Mouse (Mus musculus) testis, adult 2 months (tissue): Measurements from ENCODE around the gene Heg1.

Experiments
- CTCF ChIP-seq: fragments of 200-500 bp; IDR thresholded peaks from 2 replicates; pipeline ENCODE4 v1.5.1; 2012; ENCODE audit warnings: low read depth, mild to moderate bottlenecking, inconsistent platforms, low read length, moderate library complexity; ENCODE audit not compliant: control insufficient read depth, insufficient read depth, insufficient replicate concordance
- POLR2A ChIP-seq: fragments of 200-500 bp; IDR thresholded peaks from 2 replicates; pipeline ENCODE4 v1.6.1; 2012; ENCODE audit warnings: low read depth, mild to moderate bottlenecking, inconsistent platforms, low read length, moderate library complexity; ENCODE audit not compliant: control insufficient read depth

GRCm38 (mm10) chr16:33731291-33731690 lies 47.1 kb downstream of the Heg1 start:
- TF ChIP-seq POLR2A (no peak), CTCF (no peak)
